Mouse (Mus musculus) liver, embryonic 14.5 days (tissue): ENCODE results near the gene Cldn7.

Experiments
- CTCF ChIP-seq: IDR thresholded peaks from 2 replicates; pipeline ENCODE4 v1.5.1; 2016; ENCODE audit warnings: antibody characterized with exemption, low read depth, control low read depth
- EP300 ChIP-seq: IDR thresholded peaks from 2 replicates; pipeline ENCODE4 v1.6.1; 2016; ENCODE audit warnings: antibody characterized with exemption, low read depth

DNA sequence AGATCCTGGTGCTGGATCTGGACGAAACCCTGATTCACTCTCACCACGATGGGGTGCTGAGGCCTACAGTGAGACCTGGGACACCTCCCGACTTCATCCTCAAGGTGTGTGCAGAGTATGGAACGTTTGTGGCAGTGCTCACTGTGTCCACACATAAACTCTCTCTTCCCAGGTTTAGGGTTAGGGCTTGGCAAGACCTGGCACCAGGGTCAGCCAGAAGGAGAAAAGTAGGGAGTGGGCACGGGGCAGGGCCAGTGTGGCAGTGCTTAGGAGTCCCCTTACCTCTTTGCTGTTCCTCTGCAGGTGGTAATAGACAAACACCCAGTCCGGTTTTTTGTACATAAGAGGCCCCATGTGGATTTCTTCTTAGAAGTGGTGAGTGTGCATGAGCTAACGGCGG, 19.9 kb downstream of the Cldn7 start:
- no peak for TF ChIP-seq CTCF
- no peak for TF ChIP-seq EP300
